Mouse (Mus musculus): ENCODE data around the gene Aatf.
"Not testable (repeated sequence)": the region's sequence is repeated elsewhere in the genome, so short reads cannot be mapped to it uniquely, and the experiment has no call there.

Aatf gene

DNA sequence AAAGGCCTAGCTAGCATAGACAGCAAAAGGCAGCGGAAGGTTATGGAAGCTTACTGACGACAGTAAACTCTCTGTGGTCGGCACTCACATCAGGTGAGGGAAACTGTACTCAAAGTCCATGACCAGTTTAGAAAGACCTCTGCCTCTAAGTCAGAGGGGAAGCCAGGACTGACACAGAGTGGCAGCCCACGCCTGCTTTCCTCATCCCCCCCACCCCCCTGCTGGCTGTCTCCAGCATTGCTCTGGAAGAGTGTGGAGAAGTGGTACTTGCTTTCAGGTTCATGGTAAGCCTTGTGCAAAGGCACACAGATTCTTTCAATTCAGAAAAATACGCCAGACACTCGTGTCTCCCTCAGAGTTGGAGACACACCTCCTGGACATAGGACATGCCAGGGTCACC lies 78.4 kb downstream of the Aatf start:
- no peak for DNase-seq (ENCODE audit: low spot score in 2 of 2)

DNA sequence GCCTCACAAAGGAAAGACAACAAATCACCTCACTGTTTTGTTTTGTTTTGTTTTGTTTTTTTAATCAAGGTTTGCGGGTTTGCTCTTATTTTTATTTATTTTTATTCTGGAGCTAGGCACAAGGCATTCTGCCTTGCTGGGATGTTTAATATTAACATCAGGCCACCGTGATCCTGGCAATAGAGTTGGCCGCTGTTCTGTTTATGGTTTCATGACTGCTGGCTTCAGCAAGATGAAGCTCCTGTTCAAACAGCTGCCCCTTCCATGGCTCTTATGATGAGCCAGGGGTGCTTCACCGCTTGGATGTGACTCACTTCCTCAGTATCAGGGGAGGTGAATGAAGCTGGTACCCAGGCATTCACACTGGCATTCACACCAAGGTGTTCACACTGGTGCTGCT lies 83.0 kb downstream of the Aatf start:
- DNase-seq (ENCODE audit: low spot score in 2 of 2): no peak

DNA sequence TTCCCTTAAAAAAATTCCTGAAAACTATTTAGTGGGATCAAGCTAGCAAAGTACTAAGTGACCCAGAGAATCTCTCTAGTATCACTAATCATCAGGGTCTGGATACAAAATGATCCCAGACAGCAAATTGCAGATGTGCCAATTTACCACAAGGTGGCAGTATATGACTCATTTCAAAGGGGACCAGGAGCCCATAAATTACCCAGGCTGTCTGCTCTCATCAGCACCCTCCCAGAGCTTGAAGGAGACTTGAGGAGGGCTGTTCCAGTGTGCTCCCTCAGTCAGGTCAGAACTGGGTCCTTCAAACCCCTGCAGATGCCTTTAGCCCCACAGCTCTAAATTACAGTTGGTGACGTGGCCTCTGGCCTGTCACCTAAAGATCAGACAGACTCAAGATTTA lies 83.7 kb downstream of the Aatf start:
- DNase-seq (ENCODE audit: low spot score in 2 of 2): no peak

DNA sequence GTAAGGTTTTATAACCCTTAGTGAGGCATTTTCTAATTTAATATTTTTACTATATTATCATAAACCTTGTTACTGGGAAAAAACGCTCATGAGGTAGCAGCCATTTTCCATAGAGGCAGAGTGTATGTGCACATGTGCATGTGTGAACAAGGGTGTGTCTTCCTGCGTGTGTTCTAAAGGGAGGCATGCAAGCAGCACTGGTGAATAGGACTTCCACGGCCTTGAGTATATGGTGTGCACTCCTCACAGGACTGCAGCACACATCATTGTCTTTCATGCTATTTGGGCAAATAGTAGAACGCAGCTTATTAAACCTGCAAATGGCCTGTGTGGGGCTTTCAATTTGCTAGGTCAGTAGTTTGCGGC lies 86.7 kb downstream of the Aatf start:
- no peak for DNase-seq (ENCODE audit: low spot score in 2 of 2)

DNA sequence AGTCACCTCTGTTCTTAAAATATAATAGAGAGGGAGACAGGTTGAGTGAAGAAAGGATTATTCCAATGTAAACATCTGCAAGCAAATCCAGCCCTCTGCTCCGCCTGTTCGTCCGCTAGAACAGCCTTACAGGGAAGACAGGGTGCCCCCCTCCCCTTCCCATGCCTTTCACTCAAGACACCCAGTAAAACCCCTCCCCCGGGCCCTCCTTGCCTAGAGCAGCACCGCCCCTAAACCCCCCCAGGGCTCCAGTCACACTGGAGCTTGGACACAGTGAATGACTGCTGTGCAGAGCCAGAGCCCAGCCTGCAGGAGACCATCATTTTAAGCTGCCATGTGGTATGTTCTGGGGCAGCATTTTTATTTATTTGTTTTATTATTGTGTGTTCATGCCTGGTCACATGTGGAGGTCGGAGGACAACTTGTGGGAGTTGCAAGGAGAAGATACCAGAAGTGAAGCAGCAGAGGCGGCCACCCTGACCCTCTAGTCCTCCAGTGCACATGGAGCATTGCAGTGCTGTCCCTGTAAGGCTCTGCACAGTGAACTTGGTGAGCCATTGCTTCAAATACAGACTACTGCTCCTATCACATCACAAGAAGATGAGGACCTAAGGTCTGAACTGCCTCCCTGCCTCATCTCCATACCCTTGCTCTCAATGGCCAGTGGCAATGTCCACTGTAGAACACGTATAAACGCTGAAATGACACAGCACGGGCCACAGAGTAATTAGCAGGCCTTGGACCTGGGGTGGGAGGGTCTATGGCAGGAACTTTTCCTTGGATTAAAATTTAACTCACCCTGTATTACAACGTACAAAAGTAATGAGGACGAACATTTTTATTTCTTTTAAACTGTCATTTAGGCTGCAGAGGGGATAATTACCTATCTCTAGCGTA lies 87.3 kb downstream of the Aatf start:
- DNase-seq (ENCODE audit: low spot score in 2 of 2): no peak

DNA sequence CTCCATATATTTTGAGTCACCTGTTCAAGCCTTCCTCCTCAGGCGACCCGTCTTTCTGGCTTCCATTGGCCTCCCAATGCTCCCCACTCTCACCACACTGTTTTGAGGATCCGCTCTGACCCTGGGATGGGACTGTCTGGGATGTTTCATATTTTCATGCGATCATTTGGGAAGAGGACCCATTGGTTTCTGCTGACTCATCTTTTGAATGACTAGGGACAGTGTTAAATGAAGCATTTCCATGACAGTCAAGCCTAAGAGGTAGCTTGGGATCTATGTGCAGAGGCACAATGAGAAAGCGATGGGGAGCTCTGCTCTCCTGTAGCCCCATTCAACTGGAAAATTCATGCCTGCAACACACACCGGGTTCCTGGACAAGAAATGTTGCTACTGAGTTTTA lies 92.5 kb downstream of the Aatf start:
- no peak for DNase-seq (ENCODE audit: low spot score in 2 of 2)

DNA sequence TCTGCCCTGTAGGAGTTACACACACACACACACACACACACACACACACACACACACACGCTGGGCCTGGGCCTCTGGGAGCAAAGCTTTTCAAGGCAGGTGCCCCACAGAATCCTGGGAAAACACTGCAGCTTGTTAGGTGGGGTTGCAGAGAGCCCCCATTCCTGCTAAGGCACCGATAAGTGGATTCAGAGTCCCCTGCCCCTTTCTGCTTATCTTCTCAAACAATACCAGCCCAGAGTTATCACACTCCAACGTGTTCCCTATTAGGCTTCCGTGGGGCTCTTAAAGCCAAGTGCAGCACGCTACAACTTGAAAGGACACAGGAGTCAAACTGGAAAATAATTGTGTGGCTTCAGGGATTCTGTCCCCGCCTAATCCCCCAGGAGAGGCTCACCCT lies 100.2 kb downstream of the Aatf start:
- no peak for DNase-seq (ENCODE audit: low spot score in 2 of 2)

DNA sequence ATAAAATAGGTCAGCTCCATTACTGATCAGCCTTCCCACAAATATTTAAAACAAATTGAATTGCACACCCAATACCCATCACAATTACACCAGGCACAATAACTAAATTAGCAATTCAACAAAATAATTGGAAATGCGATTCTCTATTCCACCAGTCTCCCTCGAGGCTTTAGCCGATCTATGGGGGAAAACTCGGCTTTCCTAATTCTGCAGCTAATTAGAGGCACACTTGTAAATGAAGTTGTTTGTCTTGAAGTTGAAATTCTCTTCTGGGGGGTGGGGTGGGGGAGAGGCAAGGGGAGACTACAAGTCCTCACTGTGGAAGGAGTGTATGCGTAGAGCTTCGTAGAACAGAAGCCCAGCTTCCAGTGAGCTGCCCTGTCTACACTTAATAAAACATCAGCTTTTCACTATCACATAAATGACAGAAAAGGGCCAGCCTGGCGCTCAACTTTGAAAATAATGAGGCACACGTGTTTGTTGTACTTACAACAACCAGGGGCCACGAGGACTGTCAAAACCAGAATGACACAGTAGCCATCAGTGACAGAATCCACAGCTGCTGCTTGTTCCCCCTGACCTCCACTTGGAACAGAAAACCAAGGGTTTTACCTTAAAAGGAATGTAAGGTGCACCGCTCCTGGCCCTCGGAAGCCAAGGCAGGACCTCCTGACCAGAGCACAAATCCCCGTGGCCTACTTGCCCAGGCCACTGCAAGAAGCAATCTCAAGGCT lies 101.0 kb downstream of the Aatf start:
- no peak for DNase-seq (ENCODE audit: low spot score in 2 of 2)

GRCm38 (mm10) chr11:84411642-84412018 lies 101.7 kb downstream of the Aatf start:
- DNase-seq (ENCODE audit: low spot score in 2 of 2): no peak

GRCm38 (mm10) chr11:84410879-84411641 lies 102.3 kb downstream of the Aatf start:
- DNase-seq (ENCODE audit: low spot score in 2 of 2): no peak

GRCm38 (mm10) chr11:84410383-84410782 lies 102.9 kb downstream of the Aatf start:
- no peak for DNase-seq (ENCODE audit: low spot score in 2 of 2)

GRCm38 (mm10) chr11:84406733-84407132 lies 106.6 kb downstream of the Aatf start:
- no peak for DNase-seq (ENCODE audit: low spot score in 2 of 2)

DNA sequence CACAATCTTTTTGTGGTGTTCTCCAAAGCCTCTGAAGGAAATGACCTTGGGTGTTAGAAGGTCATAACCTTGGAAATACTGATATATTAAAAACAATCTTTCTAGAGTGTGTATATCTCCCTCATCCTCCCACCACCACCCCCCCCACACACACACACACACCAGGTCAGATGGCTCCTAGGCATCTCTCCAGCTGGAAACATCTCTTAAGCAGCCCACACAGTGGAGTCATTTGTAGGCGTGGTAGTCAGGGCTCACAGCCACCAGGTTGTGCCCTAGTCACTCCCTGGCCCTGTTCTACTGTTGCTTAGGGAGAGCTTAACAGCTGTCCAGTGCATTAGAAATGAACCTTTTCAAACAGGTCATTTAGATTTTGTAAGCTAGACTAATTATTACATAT lies 118.3 kb downstream of the Aatf start:
- DNase-seq (ENCODE audit: low spot score in 2 of 2): no peak

- no peak for DNase-seq (ENCODE audit: low spot score in 2 of 2)
Measured at GRCm38 (mm10) chr11:84393571-84393970, 119.8 kb downstream of the Aatf start.

DNA sequence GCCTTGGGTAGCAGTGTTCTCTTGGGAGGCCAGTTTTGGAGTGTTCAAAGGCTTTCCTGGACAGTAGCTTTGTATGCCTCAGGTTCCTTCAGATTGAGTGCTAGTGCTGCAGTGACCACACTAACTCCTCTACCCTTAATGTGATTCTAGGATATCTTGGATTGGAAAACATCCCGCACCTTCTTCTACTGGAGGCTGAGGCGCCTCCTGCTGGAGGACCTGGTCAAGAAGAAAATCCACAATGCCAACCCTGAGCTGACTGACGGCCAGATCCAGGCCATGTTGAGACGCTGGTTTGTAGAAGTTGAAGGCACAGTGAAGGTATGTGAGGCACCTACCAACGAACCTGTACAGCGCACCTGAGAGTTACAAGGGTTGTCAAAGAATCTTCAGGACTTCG lies 121.3 kb downstream of the Aatf start:
- not testable (repeated sequence) for DNase-seq (ENCODE audit: low spot score in 2 of 2)

DNA sequence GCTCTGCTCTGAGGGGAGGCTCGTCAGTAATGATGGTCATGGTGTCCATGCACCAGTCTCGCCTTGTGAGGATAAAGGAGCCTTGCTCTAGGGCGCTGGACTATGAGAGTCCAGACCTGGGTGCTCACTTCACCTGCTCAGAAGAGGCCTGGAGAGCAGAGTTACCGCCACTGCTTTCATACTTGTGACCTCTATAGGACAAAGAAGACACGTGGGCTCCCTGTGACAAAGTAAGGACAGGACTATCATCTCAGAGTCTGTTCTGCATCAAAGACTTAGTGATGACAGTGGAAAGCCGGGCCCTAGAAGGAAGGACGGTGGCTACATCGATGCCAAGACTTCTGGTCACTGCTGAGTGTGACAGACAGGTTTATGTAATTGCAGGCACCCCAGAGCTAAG lies 122.2 kb downstream of the Aatf start:
- DNase-seq (ENCODE audit: low spot score in 2 of 2): no peak

DNA sequence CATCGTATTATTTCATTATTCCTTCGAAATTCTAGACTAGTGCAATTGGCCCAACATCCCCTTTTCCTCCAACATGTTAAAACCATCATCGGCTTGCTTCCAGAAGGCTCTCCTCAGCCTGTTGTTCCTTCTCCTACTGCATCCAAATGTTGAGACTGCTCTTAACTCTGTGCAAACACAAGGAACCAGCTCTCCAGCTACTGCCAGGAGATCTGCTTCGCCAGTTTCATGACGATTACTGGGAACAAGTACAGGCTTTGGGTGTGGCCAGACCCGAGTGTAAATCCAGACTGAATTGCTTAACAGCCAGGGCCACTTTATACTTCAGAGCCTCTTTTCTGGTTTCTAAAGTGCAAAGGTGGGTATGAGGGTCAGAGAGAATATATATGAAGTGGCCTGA lies 124.0 kb downstream of the Aatf start:
- no peak for DNase-seq (ENCODE audit: low spot score in 2 of 2)

DNA sequence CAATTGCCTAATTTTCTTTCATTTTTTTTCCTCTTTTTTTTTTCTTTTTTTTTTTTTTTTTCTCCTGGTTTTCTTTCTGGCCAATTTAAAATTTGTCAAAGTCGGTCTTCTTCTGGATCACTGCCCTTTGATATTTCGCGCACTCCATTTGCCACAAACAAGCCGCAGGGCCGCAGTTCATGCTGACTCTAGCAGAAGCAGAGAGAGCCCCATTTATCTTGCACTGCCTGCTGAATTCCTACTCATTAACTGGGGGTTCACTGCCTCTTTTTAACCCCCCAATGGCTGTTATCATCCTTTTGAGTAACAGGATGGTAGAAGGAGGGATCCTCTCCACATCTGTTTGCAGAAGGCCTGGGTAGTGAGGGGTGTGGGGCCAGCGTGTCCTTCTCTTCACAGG lies 129.4 kb downstream of the Aatf start:
- no peak for DNase-seq (ENCODE audit: low spot score in 2 of 2)

GRCm38 (mm10) chr11:84382450-84382849 lies 130.9 kb downstream of the Aatf start:
- no peak for DNase-seq (ENCODE audit: low spot score in 2 of 2)

GRCm38 (mm10) chr11:84376510-84377365 lies 136.6 kb downstream of the Aatf start:
- DNase-seq (ENCODE audit: low spot score in 2 of 2): no peak

DNA sequence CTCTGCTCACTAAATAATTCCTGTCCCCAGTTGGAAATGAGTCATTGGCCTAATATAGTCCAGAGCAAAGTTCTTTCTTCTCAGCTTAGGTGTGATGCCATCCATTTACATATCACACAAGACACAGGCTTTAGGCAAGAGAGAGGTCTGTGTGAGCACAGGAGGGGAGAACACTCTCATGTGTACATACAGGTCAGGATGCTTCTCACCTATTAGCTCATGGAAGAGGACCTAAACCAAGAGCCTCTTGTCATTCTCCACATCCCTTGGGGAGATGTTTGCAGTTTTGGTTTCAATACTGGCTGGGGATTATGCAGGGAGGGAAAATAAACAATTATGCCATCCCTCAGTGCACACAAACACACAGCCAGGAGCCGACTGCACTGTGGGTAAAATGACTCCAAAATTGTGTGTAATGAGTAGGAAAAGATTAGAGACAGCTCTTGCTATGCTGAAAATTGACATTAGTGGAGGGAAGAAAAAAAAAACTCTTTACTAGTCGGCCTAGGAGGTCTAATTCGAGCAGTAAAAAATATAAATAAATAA lies 137.3 kb downstream of the Aatf start:
- DNase-seq (ENCODE audit: low spot score in 2 of 2): no peak

Data from spleen, postnatal 14 days (tissue).